Mouse (Mus musculus): Measurements from ENCODE around the gene Gm13275.
"Not testable (repeated sequence)": the region's sequence is repeated elsewhere in the genome, so short reads cannot be mapped to it uniquely, and the experiment has no call there.

The Gm13275 gene

DNA sequence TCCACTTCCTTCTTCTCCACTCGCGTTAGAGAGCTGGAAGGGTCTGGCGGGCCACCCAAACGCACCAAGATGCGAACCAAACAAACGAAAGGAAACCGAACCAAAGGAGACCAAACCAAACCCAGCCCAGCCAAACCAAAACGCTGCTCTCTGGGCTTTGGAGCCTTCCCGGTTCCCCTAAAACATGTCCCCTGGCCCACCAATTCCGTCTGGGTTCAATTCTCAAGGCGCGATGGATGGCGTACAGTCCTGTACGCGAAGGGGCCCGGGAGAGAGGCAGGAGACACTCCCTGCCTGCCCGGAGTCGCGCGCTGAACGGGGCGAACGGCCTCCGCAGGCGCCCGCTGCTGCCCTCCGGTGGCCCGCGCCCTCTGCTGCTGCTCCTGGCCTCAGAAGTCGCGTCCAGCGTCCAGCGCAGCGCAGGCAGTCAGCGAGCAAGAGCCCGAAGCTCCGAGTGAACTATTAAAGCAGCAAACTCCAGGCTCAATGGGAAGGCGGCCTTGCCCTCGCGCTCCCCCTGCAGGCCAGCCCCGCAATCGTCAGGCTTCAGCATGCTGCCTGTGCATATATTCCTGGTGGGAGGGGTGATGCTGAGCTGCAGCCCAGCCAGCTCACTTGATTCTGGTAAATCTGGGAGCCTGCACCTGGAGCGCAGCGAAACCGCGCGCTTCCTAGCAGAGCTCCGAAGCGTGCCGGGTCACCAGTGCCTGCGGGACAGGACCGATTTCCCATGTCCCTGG, at the start of gene Gm13275:
TSS of gene Gm13275 (plus strand) at position 552 of the 740 bp plus-strand sequence.
- DNase-seq, result peak; percentile 99

DNA sequence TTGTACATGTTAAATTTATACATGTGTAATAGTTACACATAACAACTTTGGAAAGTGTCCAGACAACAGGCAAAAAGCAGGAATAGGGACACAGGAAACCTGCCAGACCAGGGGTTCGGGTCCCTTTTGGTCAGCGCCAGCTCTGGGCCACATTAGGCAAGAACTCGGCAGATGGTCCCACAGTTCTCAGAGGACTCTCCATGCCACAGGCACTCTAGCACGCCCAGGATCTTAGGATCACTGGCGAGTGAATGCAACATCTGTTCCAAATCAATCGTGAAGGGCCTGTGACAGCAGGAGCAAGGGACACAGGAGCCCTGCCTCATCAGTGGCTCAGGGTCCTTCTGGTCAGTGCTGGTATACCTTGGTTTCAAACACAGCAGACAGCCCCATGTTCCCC, 44.4 kb upstream of the Gm13275 start:
- DNase-seq, result peak; percentile 70

- peak; percentile 99 for DNase-seq
Observed at GRCm38 (mm10) chr4:88754818-88755340, 39.4 kb upstream of the Gm13275 start, which contains the start of gene Gm13271. Gene Gm13271, plus strand, starts transcription at chr4:88754868.

- peak; percentile 89 for DNase-seq
Observed at GRCm38 (mm10) chr4:88756581-88757513, 37.4 kb upstream of the Gm13275 start.

DNA sequence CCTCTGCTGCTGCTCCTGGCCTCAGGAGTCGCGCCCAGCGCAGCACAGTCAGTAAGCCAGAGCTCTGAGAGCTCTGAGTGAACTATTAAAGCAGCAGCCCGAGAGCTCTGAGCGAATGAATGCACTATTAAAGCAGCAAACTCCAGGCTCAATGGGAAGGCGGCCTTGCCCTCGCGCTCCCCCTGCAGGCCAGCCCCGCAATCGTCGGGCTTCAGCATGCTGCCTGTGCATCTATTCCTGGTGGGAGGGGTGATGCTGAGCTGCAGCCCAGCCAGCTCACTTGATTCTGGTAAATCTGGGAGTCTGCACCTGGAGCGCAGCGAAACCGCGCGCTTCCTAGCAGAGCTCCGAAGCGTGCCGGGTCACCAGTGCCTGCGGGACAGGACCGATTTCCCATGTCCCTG, 36.7 kb upstream of the Gm13275 start:
- peak; percentile 99 for DNase-seq

GRCm38 (mm10) chr4:88758751-88759150, 35.5 kb upstream of the Gm13275 start:
- peak; percentile 93 for DNase-seq

DNA sequence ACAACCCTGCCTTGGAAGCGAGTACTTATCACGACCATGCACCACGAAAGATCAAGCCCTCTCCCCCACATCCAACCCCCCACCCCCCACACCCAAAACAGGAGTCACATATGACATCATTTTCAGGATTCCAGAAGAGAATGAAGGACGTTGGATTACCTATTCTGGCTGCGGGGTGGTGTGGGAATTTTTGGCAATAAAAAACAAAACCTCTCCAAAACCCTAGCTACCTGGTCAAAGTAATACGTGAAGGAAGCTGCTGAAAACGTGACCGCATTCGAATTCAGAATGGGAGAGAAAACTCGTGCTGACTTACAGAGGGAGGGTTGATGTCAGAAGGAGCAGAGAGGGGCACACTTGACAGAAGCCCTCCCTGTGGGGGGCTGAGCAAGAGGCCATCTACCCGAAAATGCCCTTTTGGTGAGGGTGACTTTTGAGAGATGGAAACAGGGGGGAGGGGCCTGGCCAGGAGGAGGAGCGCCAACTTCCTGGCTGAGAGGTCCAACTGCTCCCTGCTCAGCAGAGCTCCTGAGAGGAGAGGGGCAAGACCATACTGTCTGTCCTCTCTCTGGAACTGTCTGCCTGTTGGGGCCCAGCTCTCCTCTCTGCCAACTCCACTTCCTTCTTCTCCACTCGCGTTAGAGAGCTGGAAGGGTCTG, 34.5 kb upstream of the Gm13275 start, which contains the start of gene Gm13283:
TSS of gene Gm13283 (plus strand) at position 510 of the 659 bp plus-strand sequence.
- peak; percentile 97 for DNase-seq

DNA sequence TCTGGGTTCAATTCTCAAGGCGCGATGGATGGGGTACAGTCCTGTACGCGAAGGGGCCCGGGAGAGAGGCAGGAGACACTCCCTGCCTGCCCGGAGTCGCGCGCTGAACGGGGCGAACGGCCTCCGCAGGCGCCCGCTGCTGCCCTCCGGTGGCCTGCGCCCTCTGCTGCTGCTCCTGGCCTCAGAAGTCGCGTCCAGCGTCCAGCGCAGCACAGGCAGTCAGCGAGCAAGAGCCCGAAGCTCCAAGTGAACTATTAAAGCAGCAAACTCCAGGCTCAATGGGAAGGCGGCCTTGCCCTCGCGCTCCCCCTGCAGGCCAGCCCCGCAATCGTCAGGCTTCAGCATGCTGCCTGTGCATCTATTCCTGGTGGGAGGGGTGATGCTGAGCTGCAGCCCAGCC, 33.9 kb upstream of the Gm13275 start:
- peak; percentile 99 for DNase-seq

GRCm38 (mm10) chr4:88761776-88762175, 32.5 kb upstream of the Gm13275 start:
- DNase-seq, result peak; percentile 98

- DNase-seq, result peak; percentile 96
Observed at GRCm38 (mm10) chr4:88762341-88762740, 31.9 kb upstream of the Gm13275 start.

- peak; percentile 98 for DNase-seq
Observed at GRCm38 (mm10) chr4:88763384-88764018, 30.8 kb upstream of the Gm13275 start.

DNA sequence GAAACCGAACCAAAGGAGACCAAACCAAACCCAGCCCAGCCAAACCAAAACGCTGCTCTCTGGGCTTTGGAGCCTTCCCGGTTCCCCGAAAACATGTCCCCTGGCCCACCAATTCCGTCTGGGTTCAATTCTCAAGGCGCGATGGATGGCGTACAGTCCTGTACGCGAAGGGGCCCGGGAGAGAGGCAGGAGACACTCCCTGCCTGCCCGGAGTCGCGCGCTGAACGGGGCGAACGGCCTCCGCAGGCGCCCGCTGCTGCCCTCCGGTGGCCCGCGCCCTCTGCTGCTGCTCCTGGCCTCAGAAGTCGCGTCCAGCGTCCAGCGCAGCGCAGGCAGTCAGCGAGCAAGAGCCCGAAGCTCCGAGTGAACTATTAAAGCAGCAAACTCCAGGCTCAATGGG, 20.8 kb upstream of the Gm13275 start, which contains the start of gene Gm13290:
TSS of gene Gm13290 (plus strand) at position 301 of the 400 bp plus-strand sequence.
- not testable (repeated sequence) for DNase-seq

DNA sequence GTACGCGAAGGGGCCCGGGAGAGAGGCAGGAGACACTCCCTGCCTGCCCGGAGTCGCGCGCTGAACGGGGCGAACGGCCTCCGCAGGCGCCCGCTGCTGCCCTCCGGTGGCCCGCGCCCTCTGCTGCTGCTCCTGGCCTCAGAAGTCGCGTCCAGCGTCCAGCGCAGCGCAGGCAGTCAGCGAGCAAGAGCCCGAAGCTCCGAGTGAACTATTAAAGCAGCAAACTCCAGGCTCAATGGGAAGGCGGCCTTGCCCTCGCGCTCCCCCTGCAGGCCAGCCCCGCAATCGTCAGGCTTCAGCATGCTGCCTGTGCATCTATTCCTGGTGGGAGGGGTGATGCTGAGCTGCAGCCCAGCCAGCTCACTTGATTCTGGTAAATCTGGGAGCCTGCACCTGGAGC, 17.7 kb upstream of the Gm13275 start, which contains the start of gene Gm13289:
TSS of gene Gm13289 (plus strand) at position 301 of the 400 bp plus-strand sequence.
- not testable (repeated sequence) for DNase-seq

- not testable (repeated sequence) for DNase-seq
Observed at GRCm38 (mm10) chr4:88779550-88779949, 14.7 kb upstream of the Gm13275 start, which contains the start of gene Gm13272. Gene Gm13272, plus strand, starts transcription at chr4:88779850.

GRCm38 (mm10) chr4:88780320-88780719, 14.0 kb upstream of the Gm13275 start:
- DNase-seq, result peak; percentile 92

- DNase-seq, result not testable (repeated sequence)
Observed at GRCm38 (mm10) chr4:88781831-88782230, 12.5 kb upstream of the Gm13275 start, which contains the start of gene Ifnz. Gene Ifnz, plus strand, starts transcription at chr4:88782131.

DNA sequence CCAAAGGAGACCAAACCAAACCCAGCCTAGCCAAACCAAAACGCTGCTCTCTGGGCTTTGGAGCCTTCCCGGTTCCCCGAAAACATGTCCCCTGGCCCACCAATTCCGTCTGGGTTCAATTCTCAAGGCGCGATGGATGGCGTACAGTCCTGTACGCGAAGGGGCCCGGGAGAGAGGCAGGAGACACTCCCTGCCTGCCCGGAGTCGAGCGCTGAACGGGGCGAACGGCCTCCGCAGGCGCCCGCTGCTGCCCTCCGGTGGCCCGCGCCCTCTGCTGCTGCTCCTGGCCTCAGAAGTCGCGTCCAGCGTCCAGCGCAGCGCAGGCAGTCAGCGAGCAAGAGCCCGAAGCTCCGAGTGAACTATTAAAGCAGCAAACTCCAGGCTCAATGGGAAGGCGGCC, 12.0 kb upstream of the Gm13275 start:
- peak; percentile 94 for DNase-seq

DNA sequence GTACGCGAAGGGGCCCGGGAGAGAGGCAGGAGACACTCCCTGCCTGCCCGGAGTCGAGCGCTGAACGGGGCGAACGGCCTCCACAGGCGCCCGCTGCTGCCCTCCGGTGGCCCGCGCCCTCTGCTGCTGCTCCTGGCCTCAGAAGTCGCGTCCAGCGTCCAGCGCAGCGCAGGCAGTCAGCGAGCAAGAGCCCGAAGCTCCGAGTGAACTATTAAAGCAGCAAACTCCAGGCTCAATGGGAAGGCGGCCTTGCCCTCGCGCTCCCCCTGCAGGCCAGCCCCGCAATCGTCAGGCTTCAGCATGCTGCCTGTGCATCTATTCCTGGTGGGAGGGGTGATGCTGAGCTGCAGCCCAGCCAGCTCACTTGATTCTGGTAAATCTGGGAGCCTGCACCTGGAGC, 8.9 kb upstream of the Gm13275 start, which contains the start of gene Gm13276:
TSS of gene Gm13276 (plus strand) at position 301 of the 400 bp plus-strand sequence.
- DNase-seq, result not testable (repeated sequence)

GRCm38 (mm10) chr4:88788402-88788801, 5.9 kb upstream of the Gm13275 start, which contains the start of gene Gm13277:
Gene Gm13277, plus strand, starts transcription at chr4:88788632.
- peak; percentile 97 for DNase-seq

- DNase-seq, result not testable (repeated sequence)
Observed at GRCm38 (mm10) chr4:88791250-88791649, 3.0 kb upstream of the Gm13275 start, which contains the start of gene Gm13278. Gene Gm13278, plus strand, starts transcription at chr4:88791550.

DNA sequence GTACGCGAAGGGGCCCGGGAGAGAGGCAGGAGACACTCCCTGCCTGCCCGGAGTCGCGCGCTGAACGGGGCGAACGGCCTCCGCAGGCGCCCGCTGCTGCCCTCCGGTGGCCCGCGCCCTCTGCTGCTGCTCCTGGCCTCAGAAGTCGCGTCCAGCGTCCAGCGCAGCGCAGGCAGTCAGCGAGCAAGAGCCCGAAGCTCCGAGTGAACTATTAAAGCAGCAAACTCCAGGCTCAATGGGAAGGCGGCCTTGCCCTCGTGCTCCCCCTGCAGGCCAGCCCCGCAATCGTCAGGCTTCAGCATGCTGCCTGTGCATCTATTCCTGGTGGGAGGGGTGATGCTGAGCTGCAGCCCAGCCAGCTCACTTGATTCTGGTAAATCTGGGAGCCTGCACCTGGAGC, 2.8 kb downstream of the Gm13275 start, which contains the start of gene Gm13279:
TSS of gene Gm13279 (plus strand) at position 301 of the 400 bp plus-strand sequence.
- DNase-seq, result not testable (repeated sequence)
